Mouse (Mus musculus) ES-E14 (cell line): ENCODE data around the gene Kdm4a. TPM values are rescaled to one million over a fixed set of nuclear protein-coding genes. Genes with fewer than 3 reads are reported as not detected.

Experiments
- DNase-seq: peaks from one replicate; pipeline ENCODE4 v3.0.0-alpha.2; 2013; ENCODE audit warnings: low read depth, low spot score
- H3K27ac ChIP-seq: 2 replicates; pipeline ENCODE4 v1.5.1; 2012; ENCODE audit warnings: low read depth, mild to moderate bottlenecking, low read length, moderate library complexity, mixed read lengths; ENCODE audit not compliant: poor library complexity, insufficient read depth, severe bottlenecking
- H3K36me3 ChIP-seq: 2 replicates; pipeline ENCODE4 v1.6.1; 2012; ENCODE audit warnings: mild to moderate bottlenecking, low read length, moderate library complexity, mixed read lengths; ENCODE audit not compliant: control insufficient read depth, poor library complexity, insufficient read depth, severe bottlenecking
- H3K4me1 ChIP-seq, 2 experiments: fragments of 150-350 bp in 1 of 2; sonication (generic) in 1 of 2; 2 replicates each; pipeline ENCODE4 v1.6.1; 2012; ENCODE audit warnings: low read length in 2 of 2, mild to moderate bottlenecking in 1 of 2, mixed read lengths in 1 of 2; ENCODE audit not compliant: control insufficient read depth in 2 of 2, insufficient read depth in 2 of 2, poor library complexity in 1 of 2
- H3K4me3 ChIP-seq, 2 experiments: fragments of 150-350 bp in 1 of 2; sonication (generic) in 1 of 2; 2 replicates each; pipeline ENCODE4 v1.5.1; 2012; ENCODE audit warnings: low read length in 2 of 2, low read depth in 1 of 2, mild to moderate bottlenecking in 1 of 2, mixed read lengths in 1 of 2; ENCODE audit not compliant: insufficient read depth in 1 of 2, poor library complexity in 1 of 2, severe bottlenecking in 1 of 2
- H3K9ac ChIP-seq: 2 replicates; pipeline ENCODE4 v1.6.1; 2012; ENCODE audit warnings: low read depth, mild to moderate bottlenecking, low read length, mixed read lengths; ENCODE audit not compliant: poor library complexity, insufficient read depth, severe bottlenecking
- H3K9me3 ChIP-seq: fragments of 150-350 bp; sonication (generic); 2 replicates; pipeline ENCODE4 v1.6.1; 2012; ENCODE audit warnings: low read depth, mild to moderate bottlenecking, low read length; ENCODE audit not compliant: control insufficient read depth, insufficient read depth
- CHD2 ChIP-seq: IDR thresholded peaks from 2 replicates; pipeline ENCODE4 v1.6.1; 2014; ENCODE audit warnings: mild to moderate bottlenecking, low read depth, low read length, inconsistent platforms
- HCFC1 ChIP-seq: IDR thresholded peaks from 2 replicates; pipeline ENCODE4 v1.6.1; 2012; ENCODE audit warnings: low read length, inconsistent platforms, borderline replicate concordance; ENCODE audit not compliant: insufficient read depth
- MAFK ChIP-seq: IDR thresholded peaks from 2 replicates; pipeline ENCODE4 v1.6.1; 2014; ENCODE audit warnings: mild to moderate bottlenecking, low read depth, low read length, inconsistent platforms; ENCODE audit not compliant: insufficient read depth
- ZC3H11A ChIP-seq: IDR thresholded peaks from 2 replicates; pipeline ENCODE4 v1.6.1; 2012; ENCODE audit warnings: low read depth, mild to moderate bottlenecking, inconsistent platforms, low read length, borderline replicate concordance
- ZNF384 ChIP-seq: IDR thresholded peaks from 2 replicates; pipeline ENCODE4 v1.6.1; 2012; ENCODE audit warnings: low read depth, low read length, inconsistent platforms
- in situ Hi-C, 2 experiments: fragments of 600-800 bp; cut with MboI; formaldehyde crosslinking; loops; one replicate each; pipeline ENCODE4 v1.15.1; 2025; ENCODE audit warnings: low sequenced_read_pairs in 2 of 2, inconsistent platforms in 1 of 2; ENCODE audit not compliant: unreplicated experiment in 2 of 2
- total RNA-seq: library from RNA; depleted of rRNA; stranded (reverse); fragments of 300-350 nt; gene quantifications from 2 replicates; pipeline ENCODE4 v1.2.3, GENCODE M21; 2012

The Kdm4a gene
- total RNA-seq, 1 experiment, result 50.2 TPM

DNA sequence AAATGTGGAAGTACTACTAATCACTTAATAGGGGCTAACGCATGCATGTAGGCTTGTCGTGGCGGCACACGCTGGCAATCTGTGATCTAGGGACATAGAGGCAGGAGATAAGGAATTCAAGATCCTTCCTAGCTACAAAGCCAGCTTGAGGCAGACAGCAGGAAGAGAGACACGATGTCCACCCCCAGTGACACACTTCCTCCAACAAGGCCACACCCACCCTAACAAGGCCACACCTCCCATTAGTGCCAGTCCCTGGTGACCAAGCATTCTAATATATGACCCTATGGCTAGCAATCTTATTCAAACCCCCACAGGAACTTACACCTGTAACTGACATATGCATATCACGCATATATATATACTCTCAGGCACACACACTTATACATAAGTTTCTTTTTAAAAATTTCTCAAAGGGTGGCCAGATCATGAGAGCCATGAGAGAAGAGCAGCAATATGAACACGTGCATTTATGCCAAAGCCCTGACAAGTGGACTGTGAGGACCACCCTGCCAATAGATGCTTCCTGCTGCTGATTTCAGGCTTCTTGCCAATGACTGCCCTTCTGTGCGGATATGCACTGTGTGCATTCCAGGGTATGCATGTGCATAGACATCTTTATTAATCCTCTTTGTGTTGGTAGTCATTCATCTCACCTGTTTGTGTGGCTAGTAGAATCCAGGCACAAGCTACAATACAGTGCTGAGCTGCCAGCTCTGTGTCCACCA, 80.0 kb downstream of the Kdm4a start:
- peaks cover 0 to 5% of the 10 kb centered on the region in 2 experiments; a peak in 1 of 4 replicates for H3K4me1 ChIP-seq
- H3K9me3 ChIP-seq, result no peaks in the 10 kb centered on the region
- H3K36me3 ChIP-seq, result no peaks in the 10 kb centered on the region
- H3K4me3 ChIP-seq, result no peak overlapping the region
- in situ Hi-C loops, result loop anchor here in 1 of 2 experiments (25.0 kb wide), 1 partner anchor 262 kb away; the partner anchor contains the start of gene Slc6a9
- no peak overlapping the region for H3K9ac ChIP-seq
- H3K27ac ChIP-seq, result no peak overlapping the region
- TF ChIP-seq HCFC1 (no peak), CHD2 (no peak), MAFK (no peak), ZC3H11A (no peak), ZNF384 (no peak)
- no peak for DNase-seq

DNA sequence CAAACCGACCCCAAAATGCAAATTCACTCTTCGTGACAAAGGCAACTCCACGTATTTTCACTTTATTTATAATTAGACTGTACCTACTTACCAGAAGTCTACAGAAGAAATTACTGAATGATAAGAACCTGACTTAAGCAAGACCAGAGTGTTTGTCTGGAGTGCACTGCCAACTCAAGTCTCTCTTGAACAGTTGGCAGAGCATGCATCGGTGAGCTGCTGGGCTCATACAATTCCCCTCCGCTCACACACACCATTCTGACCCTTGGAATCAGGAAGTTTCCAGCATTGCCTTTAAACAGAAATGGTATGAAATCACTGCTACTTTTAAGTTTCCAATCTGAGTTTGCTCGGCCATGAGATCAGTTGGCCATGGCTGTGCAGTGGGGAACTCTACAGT, 81.3 kb downstream of the Kdm4a start:
- Histone ChIP-seq H3K4me3 (no peak overlapping the region), H3K36me3 (no peaks in the 10 kb centered on the region), H3K9me3 (no peaks in the 10 kb centered on the region), H3K4me1 (peaks cover 0 to 5% of the 10 kb centered on the region in 2 experiments; a peak in 1 of 4 replicates), H3K9ac (no peak overlapping the region), H3K27ac (no peak overlapping the region)
- in situ Hi-C loops, result loop anchor here in 1 of 2 experiments (25.0 kb wide), 1 partner anchor 261 kb away; the partner anchor contains the start of gene Slc6a9
- no peak for TF ChIP-seq CHD2
- no peak for TF ChIP-seq MAFK
- TF ChIP-seq ZC3H11A, result no peak
- no peak for TF ChIP-seq ZNF384
- no peak for DNase-seq

DNA sequence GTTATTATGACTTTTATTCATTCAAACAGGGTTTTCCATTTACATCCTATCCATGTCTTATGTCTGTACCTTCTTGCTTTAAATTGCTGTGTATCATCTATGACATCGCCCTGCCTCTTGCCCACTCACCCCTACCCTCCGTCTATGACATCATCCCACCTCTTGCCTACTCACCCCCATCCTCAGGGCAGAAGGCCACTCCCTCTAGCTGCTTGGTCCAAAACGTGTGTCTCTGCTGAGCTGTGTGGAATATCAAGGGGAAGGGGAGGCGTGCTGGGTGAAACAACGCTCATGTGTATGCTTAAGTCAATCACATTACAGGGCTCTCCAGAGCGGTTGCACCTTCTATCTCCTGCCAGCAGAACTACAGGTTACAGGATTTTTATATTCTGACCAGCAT, 83.8 kb downstream of the Kdm4a start:
- TF ChIP-seq ZC3H11A (no peak), HCFC1 (no peak), MAFK (no peak), CHD2 (no peak), ZNF384 (no peak)

DNA sequence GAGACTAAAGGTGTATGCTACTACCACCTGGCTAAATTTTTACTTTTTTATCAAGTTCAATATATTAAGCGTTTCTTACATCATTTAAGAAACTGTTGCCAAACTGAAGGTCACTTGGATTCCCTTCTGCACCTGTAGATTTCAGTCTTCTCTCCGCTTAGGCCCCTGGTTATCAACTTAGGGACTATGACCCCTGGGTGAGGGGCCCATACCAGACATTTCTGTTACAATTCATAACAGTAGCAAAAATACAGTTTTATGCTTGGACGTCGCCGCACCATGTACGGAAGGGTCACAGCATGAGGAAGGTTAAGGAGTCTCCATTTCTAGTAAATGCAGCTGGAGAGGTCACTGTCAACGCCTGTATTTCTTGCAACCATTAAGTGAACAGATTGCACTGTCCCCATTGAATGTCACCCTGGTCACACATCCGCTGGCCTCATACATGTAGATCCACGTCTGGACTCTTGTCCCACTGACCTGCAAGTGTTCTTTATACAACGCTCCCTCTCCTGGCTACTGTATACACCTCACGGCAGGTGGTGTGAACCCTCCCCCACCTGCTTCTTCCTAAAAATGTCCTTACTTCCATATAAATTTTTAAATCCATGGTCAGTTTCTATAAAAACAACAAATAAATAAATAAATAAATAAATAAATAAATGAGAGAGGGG, 86.9 kb downstream of the Kdm4a start:
- Histone ChIP-seq H3K4me1 (peaks cover 0 to 7% of the 10 kb centered on the region in 2 experiments; a peak in 2 of 4 replicates), H3K9me3 (no peaks in the 10 kb centered on the region), H3K4me3 (no peak overlapping the region), H3K9ac (no peak overlapping the region), H3K36me3 (no peaks in the 10 kb centered on the region), H3K27ac (no peak overlapping the region)
- no peak for DNase-seq
- in situ Hi-C loops, result loop anchor here in 1 of 2 experiments (25.0 kb wide), 1 partner anchor 256 kb away; the partner anchor contains the start of gene Slc6a9
- TF ChIP-seq HCFC1 (no peak), MAFK (no peak), ZC3H11A (no peak), ZNF384 (no peak), CHD2 (no peak)

More for the DNA sequence above, 83.8 kb downstream of the Kdm4a start:
- DNase-seq, result no peak
- Histone ChIP-seq H3K36me3 (no peaks in the 10 kb centered on the region), H3K4me3 (no peak overlapping the region), H3K4me1 (peaks cover 0 to 5% of the 10 kb centered on the region in 2 experiments; a peak in 1 of 4 replicates), H3K27ac (no peak overlapping the region), H3K9ac (no peak overlapping the region), H3K9me3 (no peaks in the 10 kb centered on the region)
- in situ Hi-C loops, result loop anchor here in 1 of 2 experiments (25.0 kb wide), 1 partner anchor 259 kb away; the partner anchor contains the start of gene Slc6a9
